Mouse (Mus musculus) liver, adult 2 months (tissue): ENCODE data around the gene Myo16.

Experiments used
- CTCF ChIP-seq: fragments of 200-500 bp; IDR thresholded peaks from 2 replicates; pipeline ENCODE4 v1.5.1; 2011; ENCODE audit warnings: low read depth, low read length, control low read depth
- POLR2A ChIP-seq: fragments of 200-500 bp; IDR thresholded peaks from 2 replicates; pipeline ENCODE4 v1.6.1; 2011; ENCODE audit warnings: low read length, control low read depth; ENCODE audit not compliant: insufficient read depth; ENCODE audit errors: extremely low read depth

GRCm38 (mm10) chr8:10391913-10392312 is 238.2 kb downstream of the Myo16 start:
- TF ChIP-seq POLR2A, result no peak
- TF ChIP-seq CTCF, result no peak
